Mouse (Mus musculus) left cerebral cortex, postnatal 4 days (tissue): Measurements from ENCODE around the gene Dld. TPM values are rescaled to one million over a fixed set of nuclear protein-coding genes. Genes with fewer than 3 reads are reported as not detected.

Experiments used
- DNase-seq: peaks from one replicate; pipeline ENCODE4 v3.0.0-alpha.2; 2022
- intact Hi-C: fragments of 180-260 bp; cut with DNase I; formaldehyde crosslinking; loops from one replicate; pipeline ENCODE4 v1.15.1; 2025
- total RNA-seq, 2 experiments: library from RNA; stranded (reverse); gene quantifications; 2 replicates each; pipeline ENCODE4 v1.2.3; 2021

Gene Dld
- total RNA-seq: 10 to 100 TPM; 86.5 to 94.7 TPM

- peak; percentile 97 for DNase-seq
- intact Hi-C loops: no loop called here
These were observed at the start of gene Dld for GRCm38 (mm10) chr12:31350944-31351928. Gene Dld (minus strand): TSS chr12:31351453.

GRCm38 (mm10) chr12:31400821-31401220, 49.6 kb upstream of the Dld start:
- no peak for DNase-seq
- intact Hi-C loops: no loop called here

GRCm38 (mm10) chr12:31397709-31398108, 46.5 kb upstream of the Dld start:
- no peak for DNase-seq
- intact Hi-C loops: no loop called here

GRCm38 (mm10) chr12:31395895-31396294, 44.6 kb upstream of the Dld start:
- DNase-seq: no peak
- intact Hi-C loops: no loop called here

- DNase-seq: no peak
- intact Hi-C loops: no loop called here
These were observed 40.4 kb upstream of the Dld start for GRCm38 (mm10) chr12:31391696-31392095.

GRCm38 (mm10) chr12:31390571-31390970, 39.3 kb upstream of the Dld start, which contains the start of gene Slc26a3:
Gene Slc26a3 (plus strand): TSS chr12:31390871.
- DNase-seq: no peak
- intact Hi-C loops: no loop called here

- intact Hi-C loops: no loop called here
- no peak for DNase-seq
These were observed 36.0 kb upstream of the Dld start for GRCm38 (mm10) chr12:31387303-31387702.

- intact Hi-C loops: no loop called here
- no peak for DNase-seq
These were observed 31.2 kb upstream of the Dld start for GRCm38 (mm10) chr12:31382451-31382850.

GRCm38 (mm10) chr12:31380878-31381277, 29.6 kb upstream of the Dld start:
- intact Hi-C loops: no loop called here
- DNase-seq: peak; percentile 58

GRCm38 (mm10) chr12:31377241-31377640, 26.0 kb upstream of the Dld start:
- intact Hi-C loops: loop anchor here (10.0 kb wide), 3 partner anchors 98 to 558 kb away; no protein-coding TSS in a partner anchor
- DNase-seq: no peak

GRCm38 (mm10) chr12:31376326-31376950, 25.2 kb upstream of the Dld start:
- intact Hi-C loops: loop anchor here (10.0 kb wide), 3 partner anchors 98 to 558 kb away; no protein-coding TSS in a partner anchor
- DNase-seq: peak; percentile 14

GRCm38 (mm10) chr12:31375283-31375615, 24.0 kb upstream of the Dld start:
- DNase-seq: no peak
- intact Hi-C loops: loop anchor here (10.0 kb wide), 3 partner anchors 100 to 560 kb away; no protein-coding TSS in a partner anchor

GRCm38 (mm10) chr12:31374603-31375282, 23.5 kb upstream of the Dld start:
- DNase-seq: peak; percentile 69
- intact Hi-C loops: loop anchor here (10.0 kb wide), 3 partner anchors 100 to 560 kb away; no protein-coding TSS in a partner anchor

- intact Hi-C loops: loop anchor here (10.0 kb wide), 3 partner anchors 105 to 565 kb away; no protein-coding TSS in a partner anchor
- DNase-seq: no peak
These were observed 18.4 kb upstream of the Dld start for GRCm38 (mm10) chr12:31369656-31370055.

GRCm38 (mm10) chr12:31369118-31369517, 17.9 kb upstream of the Dld start:
- intact Hi-C loops: no loop called here
- DNase-seq: no peak

GRCm38 (mm10) chr12:31367721-31368120, 16.5 kb upstream of the Dld start:
- DNase-seq: no peak
- intact Hi-C loops: no loop called here

GRCm38 (mm10) chr12:31366428-31366827, 15.2 kb upstream of the Dld start:
- intact Hi-C loops: no loop called here
- no peak for DNase-seq

GRCm38 (mm10) chr12:31350191-31350943, 886 bp downstream of the Dld start:
- DNase-seq: no peak
- intact Hi-C loops: no loop called here

GRCm38 (mm10) chr12:31333261-31333660, 18.0 kb downstream of the Dld start:
- DNase-seq: no peak
- intact Hi-C loops: no loop called here

- intact Hi-C loops: loop anchor here (10.0 kb wide), 1 partner anchor 212 kb away; no protein-coding TSS in a partner anchor
- no peak for DNase-seq
These were observed 24.1 kb downstream of the Dld start for GRCm38 (mm10) chr12:31327139-31327538.
